Mouse (Mus musculus) heart, adult 2 months (tissue): ENCODE results near the gene Prpsap1.

Source experiments
- CTCF ChIP-seq: fragments of 200-600 bp; IDR thresholded peaks from 2 replicates; pipeline ENCODE4 v1.8.1; 2022; ENCODE audit warnings: antibody characterized with exemption, mild to moderate bottlenecking, moderate library complexity
- EP300 ChIP-seq: fragments of 200-500 bp; IDR thresholded peaks from 2 replicates; pipeline ENCODE4 v1.6.1; 2011; ENCODE audit warnings: low read depth, low read length, control low read depth; ENCODE audit not compliant: insufficient read depth
- POLR2A ChIP-seq: fragments of 200-500 bp; IDR thresholded peaks from 2 replicates; pipeline ENCODE4 v1.6.1; 2011; ENCODE audit warnings: mild to moderate bottlenecking, low read depth, low read length, control low read depth; ENCODE audit not compliant: insufficient read depth

- TF ChIP-seq CTCF = no peak
- TF ChIP-seq EP300 = no peak
- no peak; the same call in 1 of the 2 replicates for TF ChIP-seq POLR2A
Observed at GRCm38 (mm10) chr11:116439269-116440240, 54.4 kb downstream of the Prpsap1 start.
